Mouse (Mus musculus) lung, adult 2 months (tissue): ENCODE results near the gene Gramd1a. TPM values are rescaled to one million over a fixed set of nuclear protein-coding genes. Genes with fewer than 3 reads are reported as not detected.

Experiments
- DNase-seq: peaks from one replicate; pipeline ENCODE4 v3.0.0; 2022
- H3K4me1 ChIP-seq: fragments of 200-500 bp; 2 replicates; pipeline ENCODE4 v1.6.1; 2011; ENCODE audit warnings: low read length; ENCODE audit not compliant: control insufficient read depth, insufficient read depth
- H3K4me3 ChIP-seq: fragments of 200-500 bp; replicated peaks from 2 replicates; pipeline ENCODE3; 2011; ENCODE audit warnings: low read depth, mild to moderate bottlenecking, control low read depth, low read length; ENCODE audit errors: extremely low read depth
- CTCF ChIP-seq: fragments of 200-500 bp; IDR thresholded peaks from 2 replicates; pipeline ENCODE4 v1.5.1; 2011; ENCODE audit warnings: mild to moderate bottlenecking, low read length, control low read depth; ENCODE audit not compliant: insufficient read depth
- POLR2A ChIP-seq: fragments of 200-500 bp; IDR thresholded peaks from 2 replicates; pipeline ENCODE4 v1.6.1; 2011; ENCODE audit warnings: low read depth, mild to moderate bottlenecking, control low read depth, low read length, borderline replicate concordance; ENCODE audit errors: extremely low read depth
- WGBS: fragments of 180-500 bp; shearing (Covaris S2); methylation state at CpG from one replicate; pipeline ENCODE4 v1.1.7; 2018; 5-methylcytosine and 5-hydroxymethylcytosine counted together
- polyA plus RNA-seq: library from polyadenylated mRNA; depleted of rRNA; stranded (reverse); fragments of >200 nt; gene quantifications from 2 replicates; pipeline ENCODE4 v1.2.3, GENCODE M21; 2012; rRNA removed

The Gramd1a gene
- 103 and 113 TPM in 2 replicates for polyA plus RNA-seq

- TF ChIP-seq POLR2A (no peak), CTCF (no peak)
- peaks cover 4% of the 10 kb centered on the region for H3K4me1 ChIP-seq
- H3K4me3 ChIP-seq = no peak within 1 kb of the TSS
- 57% methylated on average over 5 of the region's 5 CpGs for WGBS
- DNase-seq = no peak
Observed at GRCm38 (mm10) chr7:31155296-31156033, at the start of gene Gramd1a. Gene Gramd1a, minus strand, starts transcription at chr7:31155896.

- DNase-seq = no peak
- 53% methylated on average over 3 of the region's 3 CpGs for WGBS
- H3K4me1 ChIP-seq = no peaks in the 10 kb centered on the region
- TF ChIP-seq POLR2A = no peak
- TF ChIP-seq CTCF = no peak
- no peak overlapping the region for H3K4me3 ChIP-seq
Observed at GRCm38 (mm10) chr7:31195591-31196307, 40.1 kb upstream of the Gramd1a start.

GRCm38 (mm10) chr7:31184711-31185110 lies 29.0 kb upstream of the Gramd1a start:
- WGBS = 61% methylated on average over 4 of the region's 4 CpGs
- no peak for DNase-seq
- no peak for TF ChIP-seq POLR2A
- no peak for TF ChIP-seq CTCF
- H3K4me1 ChIP-seq = no peaks in the 10 kb centered on the region
- H3K4me3 ChIP-seq = no peak overlapping the region

GRCm38 (mm10) chr7:31182863-31183262 lies 27.2 kb upstream of the Gramd1a start:
- no peak for TF ChIP-seq POLR2A
- 0 out of 2 replicates have a peak, but pooled peaks have one; percentile 5 for TF ChIP-seq CTCF
- Histone ChIP-seq H3K4me1 (no peaks in the 10 kb centered on the region), H3K4me3 (no peak overlapping the region)
- no peak for DNase-seq
- WGBS = 38% methylated on average over 2 of the region's 2 CpGs

GRCm38 (mm10) chr7:31176886-31177763 lies 21.4 kb upstream of the Gramd1a start:
- 17% methylated on average over 22 of the region's 22 CpGs for WGBS
- peak; percentile 62 for DNase-seq
- TF ChIP-seq CTCF = peak; percentile 97
- TF ChIP-seq POLR2A = no peak
- Histone ChIP-seq H3K4me3 (no peak overlapping the region), H3K4me1 (no peaks in the 10 kb centered on the region)

- WGBS = 79% methylated on average over 3 of the region's 3 CpGs
- Histone ChIP-seq H3K4me1 (no peaks in the 10 kb centered on the region), H3K4me3 (no peak overlapping the region)
- no peak for DNase-seq
- TF ChIP-seq CTCF (no peak), POLR2A (no peak)
Observed at GRCm38 (mm10) chr7:31175096-31175495, 19.4 kb upstream of the Gramd1a start.

GRCm38 (mm10) chr7:31174466-31174865 lies 18.8 kb upstream of the Gramd1a start:
- no peak for DNase-seq
- TF ChIP-seq POLR2A = no peak
- no peak for TF ChIP-seq CTCF
- 57% methylated on average over 8 of the region's 8 CpGs for WGBS
- Histone ChIP-seq H3K4me3 (no peak overlapping the region), H3K4me1 (no peaks in the 10 kb centered on the region)

GRCm38 (mm10) chr7:31172238-31172637 lies 16.5 kb upstream of the Gramd1a start:
- no peak for DNase-seq
- WGBS = 19% methylated on average over 2 of the region's 2 CpGs
- TF ChIP-seq CTCF (peak; percentile 76), POLR2A (no peak)
- no peaks in the 10 kb centered on the region; the same call in 1 of the 2 replicates for H3K4me1 ChIP-seq
- H3K4me3 ChIP-seq = no peak overlapping the region

- Histone ChIP-seq H3K4me3 (no peak overlapping the region), H3K4me1 (no peaks in the 10 kb centered on the region; the same call in 1 of the 2 replicates)
- DNase-seq = no peak
- 82% methylated on average over 9 of the region's 9 CpGs for WGBS
- TF ChIP-seq POLR2A = no peak
- TF ChIP-seq CTCF = no peak
Observed at GRCm38 (mm10) chr7:31170520-31170919, 14.8 kb upstream of the Gramd1a start.

GRCm38 (mm10) chr7:31168412-31168811 lies 12.7 kb upstream of the Gramd1a start:
- Histone ChIP-seq H3K4me1 (no peaks in the 10 kb centered on the region; the same call in 1 of the 2 replicates), H3K4me3 (no peak overlapping the region)
- TF ChIP-seq POLR2A (no peak), CTCF (no peak)
- no peak for DNase-seq
- WGBS = 20% methylated on average over 8 of the region's 8 CpGs
